Mouse (Mus musculus): ENCODE measurements at regions not wholly inside any gene's neighbourhood (a gene's known extent, or its start where the extent isn't known, plus 50 kb on each side); places are given as distances from the start of the nearest gene placed in this dataset.

DNA sequence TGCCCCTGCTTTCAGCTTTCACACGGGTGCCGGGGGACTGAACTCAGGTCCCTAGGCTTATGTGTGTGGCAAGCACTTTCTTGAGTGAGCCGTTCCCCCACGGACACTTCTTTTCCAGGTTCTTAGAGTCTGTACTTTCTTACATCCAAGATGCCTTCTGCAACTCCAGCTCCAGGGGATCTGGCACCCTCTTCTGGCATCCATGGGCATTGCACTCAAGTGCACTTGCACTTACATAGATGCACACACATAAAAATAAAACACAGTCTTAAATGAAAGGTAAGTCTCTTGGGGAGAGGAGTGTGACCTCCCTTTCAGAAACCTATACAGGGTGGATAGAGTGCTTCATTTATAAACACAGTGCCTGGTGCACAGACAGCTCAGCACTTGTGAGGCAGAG lies 368.6 kb downstream of the Med13l start:
- 98% methylated on average over 4 of the region's 4 CpGs for WGBS
- H3K27me3 ChIP-seq (ENCODE audit: control insufficient read depth, insufficient read depth, low read length) = peaks cover 15% of the 10 kb centered on the region; the same call in 1 of the 2 replicates
- no peak for TF ChIP-seq POLR2A (IDR thresholded peaks at IDR 0.05; ENCODE audit: borderline replicate concordance, extremely low read depth, insufficient read depth, insufficient read length)
- H3K9ac ChIP-seq (ENCODE audit: low read depth, low read length, severe bottlenecking) = no peak overlapping the region
- peaks cover 6% of the 10 kb centered on the region; the same call in 1 of the 2 replicates for H3K4me1 ChIP-seq (ENCODE audit: control insufficient read depth, insufficient read depth, low read length)
- no peaks in the 10 kb centered on the region for H3K9me3 ChIP-seq (ENCODE audit: control insufficient read depth, low read length)
- DNase-seq (ENCODE audit: low spot score) (no peak), ATAC-seq (ENCODE audit: low FRiP score, low read depth) (no peak)
- H3K4me3 ChIP-seq (replicated peaks; ENCODE audit: low read length) = no peak overlapping the region
- H3K4me2 ChIP-seq (replicated peaks; ENCODE audit: low read depth, low read length, severe bottlenecking) = no peak overlapping the region
- no peak overlapping the region for H3K27ac ChIP-seq (replicated peaks; ENCODE audit: low read depth, low read length)
- H3K36me3 ChIP-seq (ENCODE audit: control insufficient read depth, insufficient read depth, low read length) = no peaks in the 10 kb centered on the region

GRCm38 (mm10) chr5:118929990-118930501 lies 369.6 kb downstream of the Med13l start:
- no peaks in the 10 kb centered on the region for H3K9me3 ChIP-seq (ENCODE audit: control insufficient read depth, low read length)
- no peak overlapping the region for H3K27ac ChIP-seq (replicated peaks; ENCODE audit: low read depth, low read length)
- no peak overlapping the region for H3K9ac ChIP-seq (ENCODE audit: low read depth, low read length, severe bottlenecking)
- H3K36me3 ChIP-seq (ENCODE audit: control insufficient read depth, insufficient read depth, low read length) = no peaks in the 10 kb centered on the region
- peak overlapping the region; percentile 28 for H3K4me3 ChIP-seq (replicated peaks; ENCODE audit: low read length)
- TF ChIP-seq POLR2A (IDR thresholded peaks at IDR 0.05; ENCODE audit: borderline replicate concordance, extremely low read depth, insufficient read depth, insufficient read length) = no peak
- DNase-seq (ENCODE audit: low spot score) (peak; percentile 8), ATAC-seq (ENCODE audit: low FRiP score, low read depth) (no peak; the same call in 1 of the 2 replicates)
- H3K4me2 ChIP-seq (replicated peaks; ENCODE audit: low read depth, low read length, severe bottlenecking) = peak overlapping the region; percentile 50
- peaks cover 15% of the 10 kb centered on the region; the same call in 1 of the 2 replicates for H3K27me3 ChIP-seq (ENCODE audit: control insufficient read depth, insufficient read depth, low read length)
- peaks cover 6% of the 10 kb centered on the region; the same call in 1 of the 2 replicates for H3K4me1 ChIP-seq (ENCODE audit: control insufficient read depth, insufficient read depth, low read length)
- 3% methylated on average over 23 of the region's 23 CpGs for WGBS

DNA sequence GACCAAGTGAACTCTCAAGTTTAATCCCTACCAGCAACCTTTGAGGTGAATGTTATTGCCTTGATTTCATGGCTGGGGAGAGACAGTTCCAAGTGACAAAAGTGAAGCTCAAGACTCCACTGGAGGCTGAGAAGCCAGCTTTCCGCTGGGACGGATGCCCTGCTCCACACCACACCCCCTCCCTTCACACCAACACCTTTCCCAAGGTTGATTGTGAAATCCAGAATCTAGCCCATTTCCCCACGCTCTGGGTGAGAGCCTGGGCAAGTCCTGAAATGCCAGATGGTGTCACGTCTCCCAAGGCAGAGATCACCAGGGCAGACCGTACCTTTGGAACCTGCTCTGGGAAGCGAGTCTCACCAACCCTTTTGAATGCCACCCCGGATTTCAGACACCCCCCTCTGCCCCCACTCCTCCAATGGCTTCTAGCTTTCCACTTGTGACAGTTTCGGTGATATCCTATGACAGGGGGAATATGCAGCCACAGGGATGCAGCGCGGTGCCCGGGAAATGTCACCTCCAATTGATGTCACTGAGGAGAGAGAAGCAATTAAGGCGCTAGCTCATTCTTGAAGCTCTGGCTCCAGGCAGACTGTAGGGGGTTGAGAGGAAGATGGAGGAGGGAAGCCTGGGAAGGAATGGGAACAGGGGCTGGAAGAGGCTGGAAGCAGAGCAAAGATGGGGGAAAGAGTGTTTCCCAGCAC lies 379.0 kb downstream of the Med13l start:
- WGBS = 76% methylated on average over 12 of the region's 12 CpGs
- no peak for DNase-seq (ENCODE audit: low spot score)
- no peak overlapping the region for H3K4me3 ChIP-seq (replicated peaks; ENCODE audit: low read length)
- H3K4me1 ChIP-seq (ENCODE audit: control insufficient read depth, insufficient read depth, low read length) = peaks cover 4% of the 10 kb centered on the region
- ATAC-seq (ENCODE audit: low FRiP score, low read depth) = no peak
- TF ChIP-seq POLR2A (IDR thresholded peaks at IDR 0.05; ENCODE audit: borderline replicate concordance, extremely low read depth, insufficient read depth, insufficient read length) = no peak
- H3K27me3 ChIP-seq (ENCODE audit: control insufficient read depth, insufficient read depth, low read length) = peaks cover 3% of the 10 kb centered on the region; the same call in 1 of the 2 replicates
- no peak overlapping the region for H3K27ac ChIP-seq (replicated peaks; ENCODE audit: low read depth, low read length)
- H3K36me3 ChIP-seq (ENCODE audit: control insufficient read depth, insufficient read depth, low read length) = no peaks in the 10 kb centered on the region
- no peaks in the 10 kb centered on the region for H3K9me3 ChIP-seq (ENCODE audit: control insufficient read depth, low read length)
- H3K9ac ChIP-seq (ENCODE audit: low read depth, low read length, severe bottlenecking) = no peak overlapping the region
- no peak overlapping the region for H3K4me2 ChIP-seq (replicated peaks; ENCODE audit: low read depth, low read length, severe bottlenecking)

DNA sequence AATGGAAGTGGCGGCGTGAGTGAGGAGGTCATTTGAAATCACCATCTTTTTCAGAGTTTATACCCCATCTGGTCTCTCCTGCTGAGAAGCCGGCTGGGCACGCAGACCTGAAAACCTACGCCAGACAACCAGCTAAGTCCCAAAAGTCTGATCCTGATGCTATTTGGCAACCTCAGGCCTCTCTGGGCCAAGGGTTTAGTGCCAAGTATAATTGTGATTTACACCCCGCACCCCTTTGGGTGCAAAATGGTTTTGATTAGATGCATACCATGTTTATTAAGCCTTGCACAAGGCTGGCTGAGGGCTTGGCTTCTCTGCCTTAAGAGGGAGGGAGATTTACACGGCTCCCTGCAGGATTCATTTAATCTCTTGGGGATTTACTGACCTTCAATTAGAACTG lies 383.8 kb downstream of the Med13l start:
- TF ChIP-seq POLR2A (IDR thresholded peaks at IDR 0.05; ENCODE audit: borderline replicate concordance, extremely low read depth, insufficient read depth, insufficient read length) = no peak
- no peaks in the 10 kb centered on the region for H3K9me3 ChIP-seq (ENCODE audit: control insufficient read depth, low read length)
- no peaks in the 10 kb centered on the region for H3K36me3 ChIP-seq (ENCODE audit: control insufficient read depth, insufficient read depth, low read length)
- no peak overlapping the region for H3K9ac ChIP-seq (ENCODE audit: low read depth, low read length, severe bottlenecking)
- H3K4me3 ChIP-seq (replicated peaks; ENCODE audit: low read length) = no peak overlapping the region
- peaks cover 17% of the 10 kb centered on the region for H3K4me1 ChIP-seq (ENCODE audit: control insufficient read depth, insufficient read depth, low read length)
- ATAC-seq (ENCODE audit: low FRiP score, low read depth) (no peak), DNase-seq (ENCODE audit: low spot score) (peak; percentile 24)
- 17% methylated on average over 7 of the region's 7 CpGs for WGBS
- no peaks in the 10 kb centered on the region; the same call in 1 of the 2 replicates for H3K27me3 ChIP-seq (ENCODE audit: control insufficient read depth, insufficient read depth, low read length)
- H3K4me2 ChIP-seq (replicated peaks; ENCODE audit: low read depth, low read length, severe bottlenecking) = no peak overlapping the region
- no peak overlapping the region for H3K27ac ChIP-seq (replicated peaks; ENCODE audit: low read depth, low read length)

DNA sequence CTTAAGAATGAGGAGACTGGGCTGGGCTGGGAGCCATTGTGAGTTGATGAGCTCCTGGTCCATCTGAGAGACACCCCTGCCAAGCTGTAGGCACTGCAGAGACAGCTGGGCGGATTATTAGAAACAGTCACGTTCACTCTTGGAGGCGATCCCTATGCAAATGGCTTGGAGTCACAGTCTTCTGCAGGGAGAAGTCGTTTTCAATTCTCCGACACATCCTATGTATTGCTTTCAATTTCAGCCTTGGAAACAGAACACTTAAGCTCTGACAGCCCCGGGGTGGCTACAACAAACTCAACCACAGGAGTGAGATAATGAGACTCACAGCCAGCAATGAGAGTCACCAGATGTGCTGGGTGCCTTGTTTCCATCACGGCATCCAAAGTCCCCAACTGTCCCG lies 385.6 kb downstream of the Med13l start:
- H3K4me2 ChIP-seq (replicated peaks; ENCODE audit: low read depth, low read length, severe bottlenecking) = no peak overlapping the region

More for the DNA sequence above, 385.6 kb downstream of the Med13l start:
- Histone ChIP-seq H3K27me3 (ENCODE audit: control insufficient read depth, insufficient read depth, low read length) (no peaks in the 10 kb centered on the region; the same call in 1 of the 2 replicates), H3K27ac (replicated peaks; ENCODE audit: low read depth, low read length) (no peak overlapping the region), H3K9ac (ENCODE audit: low read depth, low read length, severe bottlenecking) (no peak overlapping the region), H3K9me3 (ENCODE audit: control insufficient read depth, low read length) (no peaks in the 10 kb centered on the region), H3K4me1 (ENCODE audit: control insufficient read depth, insufficient read depth, low read length) (peaks cover 17% of the 10 kb centered on the region), H3K36me3 (ENCODE audit: control insufficient read depth, insufficient read depth, low read length) (no peaks in the 10 kb centered on the region), H3K4me3 (replicated peaks; ENCODE audit: low read length) (no peak overlapping the region)
- DNase-seq (ENCODE audit: low spot score) (peak; percentile 52), ATAC-seq (ENCODE audit: low FRiP score, low read depth) (0 out of 2 replicates have a peak, but pooled peaks have one; percentile 34)
- no peak for TF ChIP-seq POLR2A (IDR thresholded peaks at IDR 0.05; ENCODE audit: borderline replicate concordance, extremely low read depth, insufficient read depth, insufficient read length)
- 18% methylated on average over 8 of the region's 8 CpGs for WGBS

Data from limb, embryonic 14.5 days (tissue).